Mouse (Mus musculus): ENCODE measurements around the gene Nphp4. TPM values are rescaled to one million over a fixed set of nuclear protein-coding genes. Genes with fewer than 3 reads are reported as not detected.
A peak's percentile ranks its signal among the peaks of the same experiment; 100 is the strongest.

The Nphp4 gene
- polyA plus RNA-seq, 1 experiment from 2014 or later, result 2.6 TPM

- Histone ChIP-seq H3K27me3 (ENCODE audit: control insufficient read depth, insufficient read depth, low read length) (no peaks in the 10 kb centered on the region), H3K36me3 (ENCODE audit: control insufficient read depth, insufficient read depth, low read length) (peaks cover 2% of the 10 kb centered on the region; the same call in 1 of the 2 replicates), H3K4me2 (ENCODE audit: low read depth, severe bottlenecking) (no peak overlapping the region), H3K4me3 (ENCODE audit: low read depth, low read length) (no peak overlapping the region), H3K4me1 (ENCODE audit: control insufficient read depth, insufficient read depth, low read length) (no peaks in the 10 kb centered on the region), H3K27ac (replicated peaks; ENCODE audit: low read depth, low read length) (no peak overlapping the region), H3K9ac (ENCODE audit: low read length) (no peak overlapping the region), H3K9me3 (ENCODE audit: control insufficient read depth, low read length) (no peaks in the 10 kb centered on the region)
- DNase-seq (ENCODE audit: low spot score) (no peak), ATAC-seq (ENCODE audit: insufficient number of reproducible peaks, low FRiP score, low TSS enrichment, low read depth) (no peak)
- WGBS, result 45% methylated on average over 8 of the region's 8 CpGs
Observed at GRCm38 (mm10) chr4:152465116-152465515, 11.4 kb upstream of the Nphp4 start.

DNA sequence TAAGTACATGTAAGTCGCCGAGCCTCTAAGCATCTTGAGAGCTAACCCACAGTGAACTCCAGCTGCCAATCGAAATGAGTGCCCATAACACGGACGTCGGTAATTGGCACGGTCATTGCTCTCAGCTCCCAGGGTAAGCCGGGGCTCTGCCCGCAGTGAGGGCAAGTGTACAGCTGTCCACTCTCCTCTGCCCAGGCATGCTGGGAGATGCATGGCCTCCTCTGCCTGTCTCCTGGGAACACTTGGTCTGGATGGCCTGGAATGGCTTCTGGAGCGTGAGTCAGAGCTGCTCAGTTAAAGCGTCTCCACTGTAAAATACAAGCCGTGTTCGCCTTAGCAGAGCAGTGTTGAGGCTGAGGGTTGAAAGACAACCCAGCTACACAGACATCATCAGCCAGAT is 9.9 kb upstream of the Nphp4 start:
- no peaks in the 10 kb centered on the region for H3K9me3 ChIP-seq (ENCODE audit: control insufficient read depth, low read length)
- H3K9ac ChIP-seq (ENCODE audit: low read length), result no peak overlapping the region
- no peak overlapping the region for H3K4me3 ChIP-seq (ENCODE audit: low read depth, low read length)
- 85% methylated on average over 13 of the region's 13 CpGs for WGBS
- no peak for ATAC-seq (ENCODE audit: insufficient number of reproducible peaks, low FRiP score, low TSS enrichment, low read depth)
- no peak overlapping the region for H3K4me2 ChIP-seq (ENCODE audit: low read depth, severe bottlenecking)
- H3K4me1 ChIP-seq (ENCODE audit: control insufficient read depth, insufficient read depth, low read length), result no peaks in the 10 kb centered on the region
- DNase-seq (ENCODE audit: low spot score), result no peak
- peaks cover 2% of the 10 kb centered on the region; the same call in 1 of the 2 replicates for H3K36me3 ChIP-seq (ENCODE audit: control insufficient read depth, insufficient read depth, low read length)
- H3K27me3 ChIP-seq (ENCODE audit: control insufficient read depth, insufficient read depth, low read length), result no peaks in the 10 kb centered on the region
- H3K27ac ChIP-seq (replicated peaks; ENCODE audit: low read depth, low read length), result no peak overlapping the region

GRCm38 (mm10) chr4:152467951-152468350 is 8.6 kb upstream of the Nphp4 start:
- no peak for DNase-seq (ENCODE audit: low spot score)
- no peak overlapping the region for H3K4me3 ChIP-seq (ENCODE audit: low read depth, low read length)
- no peak overlapping the region for H3K27ac ChIP-seq (replicated peaks; ENCODE audit: low read depth, low read length)
- H3K9ac ChIP-seq (ENCODE audit: low read length), result no peak overlapping the region
- peaks cover 2% of the 10 kb centered on the region; the same call in 1 of the 2 replicates for H3K36me3 ChIP-seq (ENCODE audit: control insufficient read depth, insufficient read depth, low read length)
- no peaks in the 10 kb centered on the region for H3K27me3 ChIP-seq (ENCODE audit: control insufficient read depth, insufficient read depth, low read length)
- H3K9me3 ChIP-seq (ENCODE audit: control insufficient read depth, low read length), result peaks cover 2% of the 10 kb centered on the region; the same call in 1 of the 2 replicates
- ATAC-seq (ENCODE audit: insufficient number of reproducible peaks, low FRiP score, low TSS enrichment, low read depth), result no peak
- no peak overlapping the region for H3K4me2 ChIP-seq (ENCODE audit: low read depth, severe bottlenecking)
- no peaks in the 10 kb centered on the region for H3K4me1 ChIP-seq (ENCODE audit: control insufficient read depth, insufficient read depth, low read length)
- 83% methylated on average over 6 of the region's 6 CpGs for WGBS

- Histone ChIP-seq H3K9me3 (ENCODE audit: control insufficient read depth, low read length) (peaks cover 2% of the 10 kb centered on the region; the same call in 1 of the 2 replicates), H3K4me1 (ENCODE audit: control insufficient read depth, insufficient read depth, low read length) (peaks cover 7% of the 10 kb centered on the region; the same call in 1 of the 2 replicates), H3K9ac (ENCODE audit: low read length) (no peak overlapping the region), H3K4me3 (ENCODE audit: low read depth, low read length) (no peak overlapping the region), H3K27ac (replicated peaks; ENCODE audit: low read depth, low read length) (no peak overlapping the region), H3K4me2 (ENCODE audit: low read depth, severe bottlenecking) (0 out of 2 replicates have a peak overlapping the region, but pooled peaks have one; percentile 83), H3K27me3 (ENCODE audit: control insufficient read depth, insufficient read depth, low read length) (peaks cover 13% of the 10 kb centered on the region), H3K36me3 (ENCODE audit: control insufficient read depth, insufficient read depth, low read length) (no peaks in the 10 kb centered on the region)
- ATAC-seq (ENCODE audit: insufficient number of reproducible peaks, low FRiP score, low TSS enrichment, low read depth) (no peak), DNase-seq (ENCODE audit: low spot score) (no peak)
- 78% methylated on average over 7 of the region's 7 CpGs for WGBS
Observed at GRCm38 (mm10) chr4:152475941-152476340, 565 bp upstream of the Nphp4 start.

DNA sequence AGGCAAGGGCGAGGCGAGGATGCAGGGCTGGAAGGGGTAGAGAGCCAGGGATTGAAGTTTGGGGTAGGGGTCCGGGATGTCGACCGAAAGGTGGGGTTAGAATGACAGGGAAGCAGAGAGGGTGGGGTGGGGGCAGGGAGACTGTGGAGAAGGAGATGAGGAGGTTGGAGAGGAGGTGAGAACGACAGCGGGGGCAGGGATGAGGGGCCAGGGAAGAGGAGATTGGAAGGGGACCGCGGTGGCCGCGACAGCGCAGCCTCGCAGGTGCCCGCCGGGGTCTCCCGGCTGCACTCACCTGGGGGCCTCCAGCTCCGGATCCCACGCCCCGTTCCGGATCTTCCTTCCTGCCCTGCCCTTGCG is 580 bp downstream of the Nphp4 start:
- DNase-seq (ENCODE audit: low spot score) (no peak), ATAC-seq (ENCODE audit: insufficient number of reproducible peaks, low FRiP score, low TSS enrichment, low read depth) (peak; percentile 8; the same call in 1 of the 2 replicates)
- Histone ChIP-seq H3K36me3 (ENCODE audit: control insufficient read depth, insufficient read depth, low read length) (no peaks in the 10 kb centered on the region), H3K9ac (ENCODE audit: low read length) (peak overlapping the region; percentile 40; the same call in 1 of the 2 replicates), H3K27me3 (ENCODE audit: control insufficient read depth, insufficient read depth, low read length) (peaks cover 13% of the 10 kb centered on the region), H3K27ac (replicated peaks; ENCODE audit: low read depth, low read length) (no peak overlapping the region), H3K9me3 (ENCODE audit: control insufficient read depth, low read length) (peaks cover under 1% of the 10 kb centered on the region; the same call in 1 of the 2 replicates), H3K4me3 (ENCODE audit: low read depth, low read length) (peak overlapping the region; percentile 73), H3K4me2 (ENCODE audit: low read depth, severe bottlenecking) (peak overlapping the region; percentile 83), H3K4me1 (ENCODE audit: control insufficient read depth, insufficient read depth, low read length) (peaks cover 7% of the 10 kb centered on the region; the same call in 1 of the 2 replicates)
- under 1% methylated on average over 21 of the region's 21 CpGs for WGBS

GRCm38 (mm10) chr4:152477466-152478223 is 1.1 kb downstream of the Nphp4 start, which contains the start of gene Kcnab2:
Gene Kcnab2 (minus strand): TSS chr4:152477871.
- Histone ChIP-seq H3K9me3 (ENCODE audit: control insufficient read depth, low read length) (no peaks in the 10 kb centered on the region), H3K4me2 (ENCODE audit: low read depth, severe bottlenecking) (peak within 1 kb of the TSS; percentile 83), H3K27me3 (ENCODE audit: control insufficient read depth, insufficient read depth, low read length) (peaks cover 13% of the 10 kb centered on the region), H3K36me3 (ENCODE audit: control insufficient read depth, insufficient read depth, low read length) (no peaks in the 10 kb centered on the region), H3K9ac (ENCODE audit: low read length) (peak within 1 kb of the TSS; percentile 74), H3K4me3 (ENCODE audit: low read depth, low read length) (peak within 1 kb of the TSS; percentile 73), H3K27ac (replicated peaks; ENCODE audit: low read depth, low read length) (peak within 1 kb of the TSS; percentile 22; the same call in 1 of the 2 replicates), H3K4me1 (ENCODE audit: control insufficient read depth, insufficient read depth, low read length) (peaks cover 7% of the 10 kb centered on the region; the same call in 1 of the 2 replicates)
- ATAC-seq (ENCODE audit: insufficient number of reproducible peaks, low FRiP score, low TSS enrichment, low read depth) (peak; percentile 97), DNase-seq (ENCODE audit: low spot score) (peak; percentile 99)
- under 1% methylated on average over 63 of the region's 63 CpGs for WGBS

DNA sequence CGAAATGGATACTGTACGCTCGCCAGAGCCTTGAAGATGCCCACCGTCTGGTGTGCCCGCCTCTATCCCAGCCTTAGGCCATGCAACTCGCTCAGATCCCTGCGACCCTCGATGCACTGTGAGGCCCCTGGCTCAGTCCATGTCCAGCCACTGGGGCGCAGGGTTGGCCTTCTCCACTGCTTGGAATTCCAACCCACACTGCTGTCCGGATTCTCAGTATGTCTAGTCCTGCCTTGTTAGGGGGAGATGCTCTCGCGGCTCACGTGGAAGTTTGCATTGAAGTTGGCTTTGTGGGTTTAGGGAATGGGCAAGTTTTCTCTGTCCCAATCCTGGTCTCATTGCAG is 1.7 kb downstream of the Nphp4 start:
- Histone ChIP-seq H3K4me1 (ENCODE audit: control insufficient read depth, insufficient read depth, low read length) (peaks cover 7% of the 10 kb centered on the region; the same call in 1 of the 2 replicates), H3K27ac (replicated peaks; ENCODE audit: low read depth, low read length) (no peak overlapping the region), H3K4me2 (ENCODE audit: low read depth, severe bottlenecking) (peak overlapping the region; percentile 83), H3K27me3 (ENCODE audit: control insufficient read depth, insufficient read depth, low read length) (peaks cover 13% of the 10 kb centered on the region), H3K4me3 (ENCODE audit: low read depth, low read length) (peak overlapping the region; percentile 73), H3K9ac (ENCODE audit: low read length) (peak overlapping the region; percentile 74), H3K36me3 (ENCODE audit: control insufficient read depth, insufficient read depth, low read length) (no peaks in the 10 kb centered on the region), H3K9me3 (ENCODE audit: control insufficient read depth, low read length) (no peaks in the 10 kb centered on the region)
- ATAC-seq (ENCODE audit: insufficient number of reproducible peaks, low FRiP score, low TSS enrichment, low read depth) (no peak; the same call in 1 of the 2 replicates), DNase-seq (ENCODE audit: low spot score) (no peak)
- 2% methylated on average over 13 of the region's 13 CpGs for WGBS

DNA sequence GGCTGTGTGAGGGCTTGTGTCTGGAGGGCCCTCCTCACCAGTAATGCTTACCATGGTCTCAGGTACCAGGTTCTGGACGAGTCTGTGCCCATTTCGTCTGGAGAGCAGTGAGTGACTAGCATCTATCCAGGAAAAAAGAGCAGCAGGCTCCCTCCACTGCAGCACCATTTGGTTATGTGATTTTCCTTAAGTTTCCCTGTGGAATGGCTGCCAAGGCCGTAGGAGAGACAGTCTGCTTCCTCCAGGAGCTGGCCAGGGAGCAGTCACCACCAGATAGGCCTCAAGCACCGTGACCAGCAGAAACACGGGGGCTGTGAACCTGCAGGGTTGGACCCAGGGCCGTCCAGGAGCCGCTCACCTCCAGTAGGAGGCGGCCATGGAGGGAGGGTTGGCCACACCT is 3.9 kb downstream of the Nphp4 start:
- Histone ChIP-seq H3K4me1 (ENCODE audit: control insufficient read depth, insufficient read depth, low read length) (peaks cover 7% of the 10 kb centered on the region; the same call in 1 of the 2 replicates), H3K4me3 (ENCODE audit: low read depth, low read length) (no peak overlapping the region), H3K9me3 (ENCODE audit: control insufficient read depth, low read length) (no peaks in the 10 kb centered on the region), H3K9ac (ENCODE audit: low read length) (no peak overlapping the region), H3K4me2 (ENCODE audit: low read depth, severe bottlenecking) (no peak overlapping the region), H3K27ac (replicated peaks; ENCODE audit: low read depth, low read length) (no peak overlapping the region), H3K36me3 (ENCODE audit: control insufficient read depth, insufficient read depth, low read length) (no peaks in the 10 kb centered on the region), H3K27me3 (ENCODE audit: control insufficient read depth, insufficient read depth, low read length) (peaks cover 13% of the 10 kb centered on the region)
- no peak for DNase-seq (ENCODE audit: low spot score)
- no peak for ATAC-seq (ENCODE audit: insufficient number of reproducible peaks, low FRiP score, low TSS enrichment, low read depth)
- WGBS, result 57% methylated on average over 8 of the region's 8 CpGs

Measured in limb, embryonic 11.5 days (tissue).